ENCODE assay signal across 13 mouse cellular contexts in genomic region chr13:80535755-80536350, GRCm38 (mm10).
A peak's percentile ranks its signal among the peaks of the same experiment; 100 is the strongest.
DNase-seq lines count a peak whose midpoint lies in the region; ATAC-seq lines count a peak whose summit lies in the region.
"Had no signal": no experiment of that assay in that cellular context is flagged by ENCODE, and none has a peak within 500 bp of the region (broad histone marks: within the 10 kb centered on the region; RNA-seq: fewer than 3 reads in every experiment).

No protein-coding gene starts in this region.

- DNase-seq in kidney, postnatal 4 days: peak; percentile 25 to 42
- no peak for DNase-seq in kidney, adult 8-10 months
- peak; percentile 63 for DNase-seq in heart, postnatal 4 days
- no peak for DNase-seq in layer of hippocampus, adult 8-10 months (ENCODE audit: low spot score in 2 of 2)
- DNase-seq in urinary bladder, postnatal 36 days (ENCODE audit: low spot score in 2 of 2): no peak
- DNase-seq: cerebellum, adult 11-12 months; thymus, postnatal 25 days had no signal

- 71% methylated on average over 1 of the region's 1 CpGs for WGBS in heart, embryonic 11.5 days (ENCODE audit: insufficient replicate concordance)
- WGBS in stomach, embryonic 16.5 days: 69% methylated on average over 1 of the region's 1 CpGs

- H3K4me3 ChIP-seq in heart, embryonic 11.5 days (ENCODE audit: low read depth, low read length): no peak overlapping the region
- H3K4me3 ChIP-seq in stomach, embryonic 16.5 days (replicated peaks; ENCODE audit: low read length): no peak overlapping the region
- H3K4me3 ChIP-seq: limb, embryonic 15.5 days had no signal

- no peaks in the 10 kb centered on the region for H3K27me3 ChIP-seq in heart, embryonic 11.5 days (ENCODE audit: control insufficient read depth, insufficient read depth, low read length)
- no peaks in the 10 kb centered on the region for H3K27me3 ChIP-seq in stomach, embryonic 16.5 days (ENCODE audit: control insufficient read depth, insufficient read depth, low read length)
- H3K27me3 ChIP-seq: limb, embryonic 15.5 days had no signal

- H3K9me3 ChIP-seq in heart, embryonic 11.5 days (replicated peaks; ENCODE audit: control insufficient read depth, low read length): no peaks in the 10 kb centered on the region
- H3K9me3 ChIP-seq in stomach, embryonic 16.5 days (replicated peaks; ENCODE audit: control insufficient read depth, low read length): no peaks in the 10 kb centered on the region
- H3K9me3 ChIP-seq: limb, embryonic 15.5 days had no signal

- peak; percentile 63; the same call in 1 of the 2 replicates for ATAC-seq in heart, embryonic 11.5 days (replicated peaks; ENCODE audit: insufficient number of reproducible peaks, low FRiP score, low TSS enrichment)
- peak; percentile 13; the same call in 1 of the 2 replicates for ATAC-seq in stomach, embryonic 16.5 days (ENCODE audit: insufficient read depth, low FRiP score)
- ATAC-seq: activated CD4-positive, CD25-positive, alpha-beta regulatory T cell, adult 4 months; inflammation-experienced regulatory T-cells, adult 6 months; midbrain, embryonic 16.5 days had no signal

- H3K4me1 ChIP-seq in heart, embryonic 11.5 days (ENCODE audit: control insufficient read depth, insufficient read depth, low read length): 0 out of 2 replicates have a peak, but pooled peaks cover 4% of the 10 kb centered on the region
- no peaks in the 10 kb centered on the region for H3K4me1 ChIP-seq in stomach, embryonic 16.5 days (ENCODE audit: control insufficient read depth, insufficient read depth, low read length)
- H3K4me1 ChIP-seq: limb, embryonic 15.5 days had no signal

- H3K27ac ChIP-seq in heart, embryonic 11.5 days (ENCODE audit: low read depth, low read length): peak overlapping the region; percentile 32; the same call in 1 of the 2 replicates
- H3K27ac ChIP-seq in stomach, embryonic 16.5 days (ENCODE audit: low read length): peak overlapping the region; percentile 18; the same call in 1 of the 2 replicates
- H3K27ac ChIP-seq: limb, embryonic 15.5 days had no signal

- no peak overlapping the region for H3K4me2 ChIP-seq in heart, embryonic 11.5 days
- no peak overlapping the region for H3K4me2 ChIP-seq in stomach, embryonic 16.5 days (ENCODE audit: low read depth, low read length)
- H3K4me2 ChIP-seq: limb, embryonic 15.5 days had no signal

- no peak overlapping the region for H3K9ac ChIP-seq in heart, embryonic 11.5 days (ENCODE audit: low read depth, low read length)
- H3K9ac ChIP-seq in stomach, embryonic 16.5 days (ENCODE audit: low read length): no peak overlapping the region
- H3K9ac ChIP-seq: limb, embryonic 15.5 days had no signal

- no peaks in the 10 kb centered on the region for H3K36me3 ChIP-seq in heart, embryonic 11.5 days (ENCODE audit: control insufficient read depth, insufficient read depth, low read length)
- H3K36me3 ChIP-seq in stomach, embryonic 16.5 days (ENCODE audit: control insufficient read depth, insufficient read depth, low read length): no peaks in the 10 kb centered on the region
- H3K36me3 ChIP-seq: limb, embryonic 15.5 days had no signal

Comparison
In these comparisons a context has a peak if more than half of its experiments do, and no peak if none do; other contexts are left out.
1. DNase-seq: peak in kidney, postnatal 4 days (2 of 2) and heart, postnatal 4 days (single experiment); none in kidney, adult 8-10 months (0 of 2), layer of hippocampus, adult 8-10 months (0 of 2) and urinary bladder, postnatal 36 days (0 of 2).